Mouse (Mus musculus) fat pad, adult 2 months (tissue): ENCODE data around the gene Naa25.
"Not testable (repeated sequence)": the region's sequence is repeated elsewhere in the genome, so short reads cannot be mapped to it uniquely, and the experiment has no call there.

Source experiments
- DNase-seq: peaks from one replicate; pipeline ENCODE4 v3.0.0-alpha.2; 2011; ENCODE audit warnings: low read depth, low spot score; ENCODE audit errors: extremely low read depth

Naa25 gene

DNA sequence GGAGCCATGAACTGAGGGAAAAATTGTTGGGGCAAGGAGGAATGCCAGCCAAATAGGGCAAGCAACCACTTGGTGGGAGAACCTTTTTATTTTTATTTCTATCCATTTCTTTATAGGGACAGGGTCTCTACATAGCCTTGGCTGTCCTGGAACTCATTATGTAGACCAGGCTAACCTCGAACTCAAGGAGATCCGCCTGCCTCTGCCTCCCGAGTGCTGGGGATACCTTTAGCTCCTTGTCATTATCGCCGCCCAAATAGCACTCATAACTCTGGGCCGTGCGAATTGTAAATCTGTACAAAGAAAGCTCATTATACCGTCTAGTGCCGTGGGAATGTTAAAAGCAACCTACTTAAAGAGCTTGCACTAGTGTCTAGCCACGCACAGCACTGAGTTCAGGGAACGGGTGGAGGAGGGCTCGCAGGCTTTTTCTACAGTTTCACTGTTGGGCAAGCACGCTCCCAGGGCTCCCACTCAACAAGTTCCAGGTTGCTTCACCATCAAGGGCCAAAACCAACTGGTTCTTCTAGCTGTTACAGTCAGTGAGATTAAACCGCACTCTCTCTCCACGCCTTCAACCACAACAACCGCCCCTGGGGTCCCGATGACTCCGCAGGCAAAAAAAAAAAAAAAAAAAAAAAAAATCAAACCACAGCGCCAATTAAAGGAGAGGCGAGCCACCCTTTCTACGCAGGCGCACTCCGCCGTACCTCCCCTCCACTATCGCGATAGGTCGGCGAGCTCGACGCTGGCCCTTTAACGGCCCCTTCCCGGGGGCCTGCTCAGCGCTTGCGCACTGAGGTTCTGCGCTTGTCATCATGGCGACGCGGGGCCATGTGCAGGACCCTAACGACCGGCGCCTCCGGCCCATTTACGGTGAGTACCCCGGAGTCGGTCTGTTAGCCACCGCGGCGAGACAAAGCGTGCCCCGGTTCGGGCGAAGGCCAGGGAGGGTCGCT lies at the start of gene Naa25:
TSS of gene Naa25 (plus strand) at position 750 of the 959 bp plus-strand sequence.
- peak; percentile 94 for DNase-seq

- no peak for DNase-seq
These were observed 38.5 kb upstream of the Naa25 start for GRCm38 (mm10) chr5:121359229-121359628.

DNA sequence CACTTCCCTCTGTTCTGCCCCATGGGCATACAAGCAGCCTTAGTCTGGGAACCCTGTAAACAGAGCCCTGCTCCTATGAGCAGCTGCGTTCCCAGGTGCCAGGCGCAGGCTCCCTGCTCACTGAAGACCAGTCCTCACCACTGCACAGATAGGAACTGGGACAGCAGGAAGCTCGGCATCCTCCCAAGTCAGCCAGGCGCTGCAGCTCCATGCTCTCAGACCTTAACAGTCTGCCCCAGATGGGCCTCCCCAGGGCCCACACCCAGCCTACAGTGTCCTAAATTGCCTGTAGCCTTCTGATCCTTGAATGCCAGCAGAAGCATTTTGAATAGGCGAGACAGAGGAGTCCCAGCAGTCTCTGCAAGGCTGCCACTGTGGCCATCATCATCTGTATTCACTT lies 36.0 kb upstream of the Naa25 start:
- DNase-seq, result no peak

- DNase-seq, result no peak
These were observed 34.3 kb upstream of the Naa25 start for GRCm38 (mm10) chr5:121363441-121363840.

GRCm38 (mm10) chr5:121366449-121367225 lies 31.1 kb upstream of the Naa25 start:
- no peak for DNase-seq

DNA sequence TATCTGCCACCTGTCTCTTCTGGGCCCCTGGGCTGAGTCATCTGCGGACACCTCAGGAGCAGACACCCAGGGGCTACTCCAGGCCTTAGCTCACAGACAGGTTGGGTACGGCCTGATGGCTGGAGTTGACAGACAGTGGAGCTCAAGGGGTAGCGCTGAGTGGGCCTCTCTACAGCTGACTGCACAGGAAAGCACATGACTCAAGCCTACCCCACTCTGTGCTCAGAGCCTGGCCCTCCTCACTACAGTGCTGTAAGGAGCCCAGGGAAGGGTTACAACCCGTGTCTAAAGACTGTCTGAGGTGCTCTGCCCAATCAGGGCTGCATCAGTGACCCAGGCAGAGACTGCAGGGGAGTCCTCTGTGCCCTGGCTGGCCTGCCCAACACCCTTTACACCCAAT lies 30.5 kb upstream of the Naa25 start:
- DNase-seq, result no peak

GRCm38 (mm10) chr5:121371712-121372111 lies 26.0 kb upstream of the Naa25 start:
- no peak for DNase-seq

DNA sequence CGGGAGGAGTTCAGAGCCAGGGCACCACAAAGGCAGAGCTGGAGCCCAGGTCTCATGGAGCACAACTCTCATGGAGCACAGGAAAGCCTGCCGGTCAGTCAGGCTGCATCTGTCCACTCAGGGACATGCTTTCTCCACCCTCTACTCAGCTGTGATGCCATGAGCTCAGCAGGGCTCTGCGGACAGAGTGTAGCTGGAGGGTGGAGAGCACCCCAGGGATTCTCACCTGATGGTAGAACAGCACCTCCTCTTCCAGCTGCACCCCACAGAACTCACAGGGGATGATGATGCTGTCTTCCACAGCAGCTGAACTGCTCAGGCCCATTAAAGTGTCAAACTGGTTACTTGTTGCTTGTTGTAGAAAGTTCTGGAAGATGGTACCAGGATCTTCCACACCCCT lies 22.9 kb upstream of the Naa25 start:
- DNase-seq, result no peak

DNA sequence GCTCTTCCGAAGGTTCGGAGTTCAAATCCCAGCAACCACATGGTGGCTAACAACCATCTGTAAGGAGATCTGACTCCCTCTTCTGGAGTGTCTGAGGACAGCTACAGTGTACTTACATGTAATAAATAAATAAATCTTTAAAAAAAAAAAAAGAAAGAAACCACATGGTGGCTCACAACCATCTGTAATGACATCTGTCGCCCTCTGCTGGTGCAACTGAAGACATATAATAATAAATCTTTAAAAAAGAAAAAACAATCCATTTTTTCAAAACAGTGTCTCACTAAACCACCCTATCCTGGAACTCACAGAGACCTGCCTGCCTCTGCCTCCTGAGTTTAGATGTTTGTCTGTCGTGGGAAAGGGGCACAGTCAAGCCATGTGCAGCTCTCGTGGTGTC lies 20.8 kb upstream of the Naa25 start:
- not testable (repeated sequence) for DNase-seq

DNA sequence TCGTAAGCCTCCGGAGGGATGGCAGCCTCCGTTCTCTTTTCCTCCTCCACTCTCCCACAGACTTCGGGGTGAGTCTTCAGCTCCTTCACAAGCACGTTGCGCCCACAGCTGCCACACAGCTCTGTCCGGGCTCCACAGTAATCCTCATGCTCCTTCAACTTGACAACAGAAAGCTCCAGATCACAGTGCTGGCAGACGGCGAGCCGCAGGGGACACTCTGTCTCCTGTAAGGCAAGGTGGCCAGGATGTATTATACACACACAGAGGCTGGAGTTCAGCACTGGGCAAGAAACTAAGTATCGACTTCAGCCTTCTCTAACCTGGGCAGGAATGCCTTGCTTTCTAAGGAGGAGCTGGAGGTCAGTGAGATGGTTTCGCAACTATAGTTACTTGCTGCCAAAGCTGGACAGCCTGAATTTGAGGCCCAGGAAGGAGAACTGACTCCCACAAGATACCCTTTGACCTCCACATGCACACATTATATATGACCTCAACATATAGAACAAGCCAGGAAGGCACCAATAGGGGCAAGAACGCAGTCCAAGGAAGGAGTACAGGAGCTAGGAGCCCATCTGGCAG lies 19.0 kb upstream of the Naa25 start:
- no peak for DNase-seq

- no peak for DNase-seq
These were observed 17.0 kb upstream of the Naa25 start for GRCm38 (mm10) chr5:121380692-121381091.

DNA sequence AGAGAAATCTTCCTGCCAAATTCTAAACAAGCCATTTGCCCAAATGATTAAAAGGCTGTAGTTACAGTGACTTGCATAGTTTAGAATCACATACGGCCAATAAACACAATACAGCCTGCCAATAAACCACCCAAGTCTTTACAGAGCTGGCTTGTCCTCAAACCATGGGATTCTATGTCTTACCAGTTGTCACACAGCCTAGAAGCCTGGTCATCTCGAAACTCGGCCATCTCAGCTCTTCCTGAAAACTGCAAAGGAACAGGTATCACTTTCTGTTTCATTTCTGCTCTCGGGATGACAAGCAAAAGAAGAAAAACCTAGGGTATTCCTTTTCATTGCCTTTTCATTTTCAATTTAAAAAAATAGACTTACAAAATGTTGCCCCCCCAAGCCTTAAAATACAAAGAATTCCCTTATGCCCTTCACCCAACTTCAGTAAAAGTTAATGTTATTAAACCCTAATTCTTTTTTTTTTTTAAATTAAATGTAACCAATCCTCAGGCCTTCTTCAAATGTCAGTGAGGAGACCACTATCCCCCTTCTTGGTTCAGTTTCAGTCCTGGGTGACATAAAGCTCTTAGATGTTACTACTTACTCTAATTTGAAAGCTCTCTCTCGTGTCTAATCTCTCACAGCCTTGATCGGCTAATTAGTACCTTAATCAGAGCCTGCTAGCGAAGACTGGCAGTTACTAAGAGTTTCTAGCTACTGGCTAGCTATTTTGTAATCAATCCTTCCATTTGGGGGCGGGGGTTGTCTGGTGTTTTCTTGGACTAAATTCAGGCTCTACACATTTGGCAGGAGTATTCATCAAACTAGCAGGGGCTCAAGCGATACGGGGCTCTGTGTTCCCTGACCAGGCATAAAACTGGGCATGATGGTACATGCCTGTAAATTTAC lies 13.6 kb upstream of the Naa25 start:
- DNase-seq, result no peak

GRCm38 (mm10) chr5:121384757-121385460 lies 12.8 kb upstream of the Naa25 start:
- no peak for DNase-seq

DNA sequence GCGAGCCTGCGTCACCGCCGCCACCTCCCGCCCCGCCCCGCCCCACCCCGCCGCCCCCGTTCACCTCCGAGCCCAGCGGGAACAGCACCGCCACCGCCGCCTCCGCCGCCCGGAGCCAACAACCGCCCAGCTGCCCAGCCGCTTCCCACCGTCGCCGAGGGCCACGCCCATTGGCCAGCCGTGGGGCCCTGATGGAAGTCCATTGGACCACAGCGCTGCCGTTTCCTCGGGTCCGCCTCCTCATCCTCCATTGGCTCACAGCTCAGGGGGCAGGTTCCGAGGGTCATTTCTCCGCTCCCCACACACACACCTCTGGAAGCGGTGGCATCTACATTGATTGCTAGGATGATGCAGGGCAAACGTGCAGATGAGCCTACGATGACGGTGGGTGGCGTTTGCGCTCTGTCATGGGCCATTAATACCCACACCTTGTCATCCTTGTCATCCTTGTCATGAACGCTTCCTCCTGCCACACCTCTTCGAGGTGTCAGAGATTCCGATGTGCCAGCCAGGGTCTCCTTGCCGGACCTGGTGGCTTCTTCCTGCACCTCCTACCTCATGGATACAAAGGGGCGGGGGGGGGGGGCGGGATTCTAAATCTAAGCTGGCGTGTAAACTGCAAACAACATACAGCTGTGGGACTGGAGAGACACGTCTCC lies 12.1 kb upstream of the Naa25 start, which contains the start of gene Trafd1:
TSS of gene Trafd1 (minus strand) at position 172 of the 659 bp plus-strand sequence.
- DNase-seq, result no peak

- no peak for DNase-seq
These were observed 11.4 kb upstream of the Naa25 start for GRCm38 (mm10) chr5:121386120-121386909.

- DNase-seq, result no peak
These were observed 10.6 kb upstream of the Naa25 start for GRCm38 (mm10) chr5:121387126-121387525.

- no peak for DNase-seq
These were observed 8.6 kb upstream of the Naa25 start for GRCm38 (mm10) chr5:121389106-121389505.

- no peak for DNase-seq
These were observed 8.0 kb upstream of the Naa25 start for GRCm38 (mm10) chr5:121389691-121390090.
